Mouse (Mus musculus): Measurements from ENCODE around the gene Rnft2. TPM values are rescaled to one million over a fixed set of nuclear protein-coding genes. Genes with fewer than 3 reads are reported as not detected.

The Rnft2 gene
- polyA plus RNA-seq, 1 experiment = 2.0 TPM

GRCm38 (mm10) chr5:118205852-118206251 is 39.1 kb downstream of the Rnft2 start:
- H3K4me3 ChIP-seq (ENCODE audit: control insufficient read depth, insufficient read depth, low read length) = no peak overlapping the region
- H3K36me3 ChIP-seq (ENCODE audit: control insufficient read depth, insufficient read depth, low read length) = no peaks in the 10 kb centered on the region
- 92% methylated on average over 8 of the region's 8 CpGs for WGBS
- H3K27ac ChIP-seq (ENCODE audit: control insufficient read depth, insufficient read depth, low read length) = no peak overlapping the region
- TF ChIP-seq POLR2A (IDR thresholded peaks at IDR 0.05; ENCODE audit: control insufficient read depth, extremely low read depth, insufficient read depth, low read length, poor library complexity) (no peak), CTCF (IDR thresholded peaks at IDR 0.05; ENCODE audit: borderline replicate concordance, control insufficient read depth, extremely low read depth, insufficient read depth, low read length, poor library complexity) (no peak)
- no peak for DNase-seq
- H3K4me1 ChIP-seq (replicated peaks; ENCODE audit: control insufficient read depth, insufficient read depth, low read length) = no peaks in the 10 kb centered on the region
- H3K27me3 ChIP-seq (ENCODE audit: control insufficient read depth, insufficient read depth, low read length) = no peaks in the 10 kb centered on the region

- H3K27ac ChIP-seq (ENCODE audit: control insufficient read depth, insufficient read depth, low read length) = no peak overlapping the region
- TF ChIP-seq CTCF (IDR thresholded peaks at IDR 0.05; ENCODE audit: borderline replicate concordance, control insufficient read depth, extremely low read depth, insufficient read depth, low read length, poor library complexity) (no peak), POLR2A (IDR thresholded peaks at IDR 0.05; ENCODE audit: control insufficient read depth, extremely low read depth, insufficient read depth, low read length, poor library complexity) (no peak)
- H3K4me1 ChIP-seq (replicated peaks; ENCODE audit: control insufficient read depth, insufficient read depth, low read length) = no peaks in the 10 kb centered on the region
- no peak overlapping the region for H3K4me3 ChIP-seq (ENCODE audit: control insufficient read depth, insufficient read depth, low read length)
- WGBS = 40% methylated on average over 16 of the region's 16 CpGs
- H3K36me3 ChIP-seq (ENCODE audit: control insufficient read depth, insufficient read depth, low read length) = no peaks in the 10 kb centered on the region
- no peak for DNase-seq
- H3K27me3 ChIP-seq (ENCODE audit: control insufficient read depth, insufficient read depth, low read length) = no peaks in the 10 kb centered on the region
These were observed 40.1 kb downstream of the Rnft2 start for GRCm38 (mm10) chr5:118204675-118205440.

GRCm38 (mm10) chr5:118199670-118200069 is 45.2 kb downstream of the Rnft2 start:
- WGBS = 91% methylated on average over 5 of the region's 5 CpGs
- Histone ChIP-seq H3K4me3 (ENCODE audit: control insufficient read depth, insufficient read depth, low read length) (no peak overlapping the region), H3K27me3 (ENCODE audit: control insufficient read depth, insufficient read depth, low read length) (no peaks in the 10 kb centered on the region), H3K27ac (ENCODE audit: control insufficient read depth, insufficient read depth, low read length) (no peak overlapping the region), H3K4me1 (replicated peaks; ENCODE audit: control insufficient read depth, insufficient read depth, low read length) (no peaks in the 10 kb centered on the region), H3K36me3 (ENCODE audit: control insufficient read depth, insufficient read depth, low read length) (no peaks in the 10 kb centered on the region)
- no peak for DNase-seq
- TF ChIP-seq CTCF (IDR thresholded peaks at IDR 0.05; ENCODE audit: borderline replicate concordance, control insufficient read depth, extremely low read depth, insufficient read depth, low read length, poor library complexity) = no peak
- no peak for TF ChIP-seq POLR2A (IDR thresholded peaks at IDR 0.05; ENCODE audit: control insufficient read depth, extremely low read depth, insufficient read depth, low read length, poor library complexity)

- WGBS = 83% methylated on average over 13 of the region's 13 CpGs
These were observed 47.5 kb downstream of the Rnft2 start for GRCm38 (mm10) chr5:118197421-118197820.

GRCm38 (mm10) chr5:118192221-118192620 is 52.7 kb downstream of the Rnft2 start:
- DNase-seq = no peak
- no peak for TF ChIP-seq POLR2A (IDR thresholded peaks at IDR 0.05; ENCODE audit: control insufficient read depth, extremely low read depth, insufficient read depth, low read length, poor library complexity)
- TF ChIP-seq CTCF (IDR thresholded peaks at IDR 0.05; ENCODE audit: borderline replicate concordance, control insufficient read depth, extremely low read depth, insufficient read depth, low read length, poor library complexity) = no peak
- no peaks in the 10 kb centered on the region for H3K27me3 ChIP-seq (ENCODE audit: control insufficient read depth, insufficient read depth, low read length)
- 48% methylated on average over 18 of the region's 18 CpGs for WGBS
- H3K36me3 ChIP-seq (ENCODE audit: control insufficient read depth, insufficient read depth, low read length) = no peaks in the 10 kb centered on the region
- H3K4me3 ChIP-seq (ENCODE audit: control insufficient read depth, insufficient read depth, low read length) = no peak overlapping the region
- H3K27ac ChIP-seq (ENCODE audit: control insufficient read depth, insufficient read depth, low read length) = no peak overlapping the region
- H3K4me1 ChIP-seq (replicated peaks; ENCODE audit: control insufficient read depth, insufficient read depth, low read length) = no peaks in the 10 kb centered on the region

More at GRCm38 (mm10) chr5:118197421-118197820, 47.5 kb downstream of the Rnft2 start:
- H3K4me1 ChIP-seq (replicated peaks; ENCODE audit: control insufficient read depth, insufficient read depth, low read length) = no peaks in the 10 kb centered on the region
- DNase-seq = no peak
- no peak overlapping the region for H3K27ac ChIP-seq (ENCODE audit: control insufficient read depth, insufficient read depth, low read length)
- no peak overlapping the region for H3K4me3 ChIP-seq (ENCODE audit: control insufficient read depth, insufficient read depth, low read length)
- H3K36me3 ChIP-seq (ENCODE audit: control insufficient read depth, insufficient read depth, low read length) = no peaks in the 10 kb centered on the region
- no peaks in the 10 kb centered on the region for H3K27me3 ChIP-seq (ENCODE audit: control insufficient read depth, insufficient read depth, low read length)
- TF ChIP-seq CTCF (IDR thresholded peaks at IDR 0.05; ENCODE audit: borderline replicate concordance, control insufficient read depth, extremely low read depth, insufficient read depth, low read length, poor library complexity) (no peak), POLR2A (IDR thresholded peaks at IDR 0.05; ENCODE audit: control insufficient read depth, extremely low read depth, insufficient read depth, low read length, poor library complexity) (no peak)

GRCm38 (mm10) chr5:118190491-118190890 is 54.4 kb downstream of the Rnft2 start:
- TF ChIP-seq CTCF (IDR thresholded peaks at IDR 0.05; ENCODE audit: borderline replicate concordance, control insufficient read depth, extremely low read depth, insufficient read depth, low read length, poor library complexity) = no peak
- TF ChIP-seq POLR2A (IDR thresholded peaks at IDR 0.05; ENCODE audit: control insufficient read depth, extremely low read depth, insufficient read depth, low read length, poor library complexity) = no peak
- 65% methylated on average over 9 of the region's 9 CpGs for WGBS
- Histone ChIP-seq H3K4me1 (replicated peaks; ENCODE audit: control insufficient read depth, insufficient read depth, low read length) (no peaks in the 10 kb centered on the region), H3K27ac (ENCODE audit: control insufficient read depth, insufficient read depth, low read length) (no peak overlapping the region), H3K27me3 (ENCODE audit: control insufficient read depth, insufficient read depth, low read length) (no peaks in the 10 kb centered on the region), H3K36me3 (ENCODE audit: control insufficient read depth, insufficient read depth, low read length) (no peaks in the 10 kb centered on the region), H3K4me3 (ENCODE audit: control insufficient read depth, insufficient read depth, low read length) (no peak overlapping the region)
- DNase-seq = no peak
